In the genomic region with DNA sequence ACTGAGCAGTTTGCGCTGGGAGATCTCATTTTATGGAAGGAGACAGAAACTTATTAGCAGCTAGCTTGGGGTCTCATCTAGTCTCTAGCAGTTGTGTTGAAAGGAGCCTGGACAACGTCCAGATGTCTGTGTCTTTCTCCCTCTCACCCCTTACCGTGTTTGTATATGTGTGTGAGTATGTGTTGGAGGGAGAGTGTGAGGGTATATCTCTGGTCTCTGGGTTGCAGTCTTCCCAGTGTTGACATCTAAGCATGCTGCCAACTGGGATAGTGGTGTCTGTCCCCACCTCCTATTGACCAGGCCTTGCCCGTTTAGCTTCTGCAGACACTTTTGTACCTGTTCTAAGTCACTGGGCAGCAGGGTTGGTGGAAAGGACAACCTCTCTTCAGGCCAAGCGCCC, we compare ENCODE assay signal across 33 mouse cellular contexts.
DNase-seq lines count a peak whose midpoint lies in the region; ATAC-seq lines count a peak whose summit lies in the region.
"Had no signal": no experiment of that assay in that cellular context is flagged by ENCODE, and none has a peak within 500 bp of the region (broad histone marks: within the 10 kb centered on the region; RNA-seq: fewer than 3 reads in every experiment).

No protein-coding gene starts in this region.

- H3K4me3 ChIP-seq in heart, embryonic 11.5 days (ENCODE audit: low read depth, low read length): no peak overlapping the region
- H3K4me3 ChIP-seq in heart, embryonic 16.5 days (ENCODE audit: low read length): no peak overlapping the region
- H3K4me3 ChIP-seq in lung, embryonic 15.5 days: no peak overlapping the region
- H3K4me3 ChIP-seq: embryonic facial prominence, embryonic 10.5 days; embryonic facial prominence, embryonic 15.5 days; forebrain, embryonic 12.5 days; hindbrain, embryonic 12.5 days; limb, embryonic 10.5 days; limb, embryonic 15.5 days; liver, embryonic 15.5 days; megakaryocyte, embryonic 14.5 days; midbrain, embryonic 12.5 days; myocyte; neural tube, embryonic 12.5 days had no signal

- H3K36me3 ChIP-seq in heart, embryonic 11.5 days (ENCODE audit: control insufficient read depth, insufficient read depth, low read length): no peaks in the 10 kb centered on the region
- no peaks in the 10 kb centered on the region for H3K36me3 ChIP-seq in heart, embryonic 16.5 days (ENCODE audit: control insufficient read depth, insufficient read depth)
- H3K36me3 ChIP-seq in lung, embryonic 15.5 days: no peaks in the 10 kb centered on the region
- H3K36me3 ChIP-seq: embryonic facial prominence, embryonic 10.5 days; embryonic facial prominence, embryonic 15.5 days; forebrain, embryonic 12.5 days; G1E; hindbrain, embryonic 12.5 days; limb, embryonic 10.5 days; limb, embryonic 15.5 days; liver, embryonic 15.5 days; midbrain, embryonic 12.5 days; neural tube, embryonic 12.5 days had no signal

- peak overlapping the region; percentile 23 for H3K4me2 ChIP-seq in heart, embryonic 11.5 days
- no peak overlapping the region for H3K4me2 ChIP-seq in heart, embryonic 16.5 days (ENCODE audit: low read depth, low read length)
- no peak overlapping the region for H3K4me2 ChIP-seq in lung, embryonic 15.5 days
- H3K4me2 ChIP-seq: embryonic facial prominence, embryonic 15.5 days; forebrain, embryonic 12.5 days; hindbrain, embryonic 12.5 days; limb, embryonic 15.5 days; liver, embryonic 15.5 days; midbrain, embryonic 12.5 days; neural tube, embryonic 12.5 days had no signal

- 26% methylated on average over 5 of the region's 5 CpGs for WGBS in heart, embryonic 11.5 days (ENCODE audit: insufficient replicate concordance)
- WGBS in heart, embryonic 16.5 days: 28% methylated on average over 5 of the region's 5 CpGs
- 48% methylated on average over 5 of the region's 5 CpGs for WGBS in lung, embryonic 15.5 days

- H3K9ac ChIP-seq in heart, embryonic 11.5 days (ENCODE audit: low read depth, low read length): no peak overlapping the region
- H3K9ac ChIP-seq in heart, embryonic 16.5 days (ENCODE audit: low read length): no peak overlapping the region
- H3K9ac ChIP-seq in lung, embryonic 15.5 days: no peak overlapping the region
- H3K9ac ChIP-seq: embryonic facial prominence, embryonic 15.5 days; forebrain, embryonic 12.5 days; forebrain, postnatal 0 days; hindbrain, embryonic 12.5 days; limb, embryonic 15.5 days; liver, embryonic 15.5 days; midbrain, embryonic 12.5 days; neural tube, embryonic 12.5 days had no signal

- H3K4me1 ChIP-seq in heart, embryonic 11.5 days (ENCODE audit: control insufficient read depth, insufficient read depth, low read length): peaks cover 52% of the 10 kb centered on the region
- H3K4me1 ChIP-seq in heart, embryonic 16.5 days (ENCODE audit: control insufficient read depth, insufficient read depth, low read length): peaks cover 60% of the 10 kb centered on the region
- H3K4me1 ChIP-seq in lung, embryonic 15.5 days: peaks cover 49% of the 10 kb centered on the region
- H3K4me1 ChIP-seq: embryonic facial prominence, embryonic 15.5 days; megakaryocyte, embryonic 14.5 days had no signal

- H3K9me3 ChIP-seq in heart, embryonic 11.5 days (replicated peaks; ENCODE audit: control insufficient read depth, low read length): no peaks in the 10 kb centered on the region
- no peaks in the 10 kb centered on the region for H3K9me3 ChIP-seq in heart, embryonic 16.5 days (replicated peaks; ENCODE audit: control insufficient read depth, low read length)
- H3K9me3 ChIP-seq in lung, embryonic 15.5 days: no peaks in the 10 kb centered on the region
- H3K9me3 ChIP-seq: embryonic facial prominence, embryonic 10.5 days; embryonic facial prominence, embryonic 15.5 days; forebrain, embryonic 12.5 days; hindbrain, embryonic 12.5 days; limb, embryonic 10.5 days; limb, embryonic 15.5 days; liver, embryonic 15.5 days; megakaryocyte, embryonic 14.5 days; midbrain, embryonic 12.5 days; neural tube, embryonic 12.5 days had no signal

- peak overlapping the region; percentile 54 for H3K27ac ChIP-seq in heart, embryonic 11.5 days (ENCODE audit: low read depth, low read length)
- peak overlapping the region; percentile 70 for H3K27ac ChIP-seq in heart, embryonic 16.5 days (ENCODE audit: low read length)
- 0 out of 2 replicates have a peak overlapping the region, but pooled peaks have one; percentile 7 for H3K27ac ChIP-seq in lung, embryonic 15.5 days
- H3K27ac ChIP-seq: embryonic facial prominence, embryonic 10.5 days; embryonic facial prominence, embryonic 15.5 days; forebrain, embryonic 12.5 days; hindbrain, embryonic 12.5 days; hindbrain, postnatal 0 days; limb, embryonic 10.5 days; limb, embryonic 15.5 days; liver, embryonic 15.5 days; midbrain, embryonic 12.5 days; neural tube, embryonic 12.5 days; stomach, postnatal 0 days had no signal

- no peak for DNase-seq in heart, adult 18-20 months
- no peak for DNase-seq in heart, adult 11 months
- DNase-seq in lung, postnatal 10 days: no peak
- no peak for DNase-seq in layer of hippocampus, adult 9-10 months (ENCODE audit: low spot score)
- DNase-seq: adrenal gland, postnatal 10 days; cerebellum, adult 8-10 months; cerebellum, postnatal 25 days; forebrain, postnatal 0 days; kidney, adult 9 months; kidney, postnatal 10 days; layer of hippocampus, adult 9-11 months; lung, postnatal 4 days; right cerebral cortex, adult 18-20 months; thymus, adult 18-20 months; thymus, postnatal 25 days had no signal

- peak; percentile 79 for ATAC-seq in heart, embryonic 11.5 days (replicated peaks; ENCODE audit: insufficient number of reproducible peaks, low FRiP score, low TSS enrichment)
- ATAC-seq in heart, embryonic 16.5 days (replicated peaks; ENCODE audit: extremely low read depth, insufficient read depth, low FRiP score): peak; percentile 86
- peak; percentile 72; the same call in 1 of the 2 replicates for ATAC-seq in lung, embryonic 15.5 days (ENCODE audit: borderline replicate concordance, extremely low read depth, low FRiP score, low TSS enrichment)
- ATAC-seq: forebrain, postnatal 0 days; hindbrain, postnatal 0 days; intestine, embryonic 16.5 days had no signal

- no peaks in the 10 kb centered on the region for H3K27me3 ChIP-seq in heart, embryonic 11.5 days (ENCODE audit: control insufficient read depth, insufficient read depth, low read length)
- H3K27me3 ChIP-seq in heart, embryonic 16.5 days (ENCODE audit: control insufficient read depth, insufficient read depth, low read length): no peaks in the 10 kb centered on the region
- no peaks in the 10 kb centered on the region for H3K27me3 ChIP-seq in lung, embryonic 15.5 days
- H3K27me3 ChIP-seq: embryonic facial prominence, embryonic 15.5 days; forebrain, embryonic 12.5 days; hindbrain, embryonic 12.5 days; limb, embryonic 15.5 days; liver, embryonic 15.5 days; midbrain, embryonic 12.5 days; neural tube, embryonic 12.5 days had no signal

Comparison
In these comparisons a context has a peak if more than half of its experiments do, and no peak if none do; other contexts are left out.
1. H3K27ac ChIP-seq: peak in every context shown above with its lines; median percentile 70 in heart, embryonic 16.5 days; 54 in heart, embryonic 11.5 days; 7 in lung, embryonic 15.5 days.